Mouse (Mus musculus) thymus, adult 2 months (tissue): Measurements from ENCODE around the gene Ceacam18.

Source experiments
- CTCF ChIP-seq: fragments of 200-500 bp; IDR thresholded peaks from 2 replicates; pipeline ENCODE4 v1.5.1; 2012; ENCODE audit warnings: mild to moderate bottlenecking, control low read depth, low read length, moderate library complexity, borderline replicate concordance; ENCODE audit not compliant: control insufficient read depth, poor library complexity, insufficient read depth; ENCODE audit errors: extremely low read depth
- POLR2A ChIP-seq: fragments of 200-500 bp; IDR thresholded peaks from 2 replicates; pipeline ENCODE4 v1.6.1; 2012; ENCODE audit warnings: mild to moderate bottlenecking, low read length, control low read depth, moderate library complexity; ENCODE audit not compliant: control insufficient read depth, poor library complexity, insufficient read depth; ENCODE audit errors: extremely low read depth

GRCm38 (mm10) chr7:43643046-43643652 lies 8.6 kb downstream of the Ceacam18 start:
- TF ChIP-seq POLR2A, result no peak
- TF ChIP-seq CTCF, result no peak
